Mouse (Mus musculus) large intestine, adult 2 months (tissue): ENCODE data around the gene Ttll10. TPM values are rescaled to one million over a fixed set of nuclear protein-coding genes. Genes with fewer than 3 reads are reported as not detected.

Experiments
- polyA plus RNA-seq: library from polyadenylated mRNA; depleted of rRNA; stranded (reverse); fragments of >200 nt; gene quantifications from 2 replicates; pipeline ENCODE4 v1.2.3, GENCODE M21; 2012; rRNA removed

Gene Ttll10
- polyA plus RNA-seq, 1 experiment = 6.6 TPM

Other genes with a start within 250 kb of the Ttll10 start
- gene Ccnl2, start 246.9 kb downstream of the Ttll10 start, polyA plus RNA-seq = 45.9 and 63.9 TPM in 2 replicates
- 123 and 143 TPM in 2 replicates for gene Aurkaip1, start 228.1 kb downstream of the Ttll10 start, polyA plus RNA-seq
- gene Mxra8, start 219.7 kb downstream of the Ttll10 start, polyA plus RNA-seq = 55.5 and 69.3 TPM in 2 replicates
- gene Dvl1, start 212.0 kb downstream of the Ttll10 start, polyA plus RNA-seq = 73.8 and 106 TPM in 2 replicates
- gene Tas1r3, start 196.1 kb downstream of the Ttll10 start, polyA plus RNA-seq = 1.3 and 1.9 TPM in 2 replicates
- gene Cptp, start 190.0 kb downstream of the Ttll10 start, polyA plus RNA-seq = 51.3 and 55.5 TPM in 2 replicates
- 36.6 and 36.7 TPM in 2 replicates for gene Ints11, start 189.9 kb downstream of the Ttll10 start, polyA plus RNA-seq
- gene Pusl1, start 167.6 kb downstream of the Ttll10 start, polyA plus RNA-seq = 31.4 and 39.4 TPM in 2 replicates
- gene Acap3, start 167.6 kb downstream of the Ttll10 start, polyA plus RNA-seq = 9.5 and 16.3 TPM in 2 replicates
- 77.4 and 92.8 TPM in 2 replicates for gene Ube2j2, start 115.6 kb downstream of the Ttll10 start, polyA plus RNA-seq
- 77.0 and 151 TPM in 2 replicates for gene C1qtnf12, start 97.1 kb downstream of the Ttll10 start, polyA plus RNA-seq
- gene B3galt6, start 66.8 kb downstream of the Ttll10 start, polyA plus RNA-seq = 5.9 and 6.0 TPM in 2 replicates
- 77.4 and 77.7 TPM in 2 replicates for gene Sdf4, start 66.5 kb downstream of the Ttll10 start, polyA plus RNA-seq
- gene Tnfrsf4, start 45.6 kb downstream of the Ttll10 start, polyA plus RNA-seq = 7.4 and 8.8 TPM in 2 replicates
- gene Tnfrsf18, start 33.2 kb downstream of the Ttll10 start, polyA plus RNA-seq = 5.9 and 6.6 TPM in 2 replicates
- gene 9430015G10Rik, start 50.6 kb upstream of the Ttll10 start, polyA plus RNA-seq = 17.1 and 21.9 TPM in 2 replicates
- gene Rnf223, start 71.1 kb upstream of the Ttll10 start, polyA plus RNA-seq = 0.22 and 0.25 TPM in 2 replicates
- 50.8 and 87.5 TPM in 2 replicates for gene Agrn, start 138.1 kb upstream of the Ttll10 start, polyA plus RNA-seq
- gene Isg15, start 141.4 kb upstream of the Ttll10 start, polyA plus RNA-seq = 31.7 and 56.0 TPM in 2 replicates
- gene AW011738, start 143.9 kb upstream of the Ttll10 start, polyA plus RNA-seq = 1.9 and 2.9 TPM in 2 replicates
- gene Perm1, start 156.5 kb upstream of the Ttll10 start, polyA plus RNA-seq = 0.14 and 0.20 TPM in 2 replicates
- gene Plekhn1, start 175.4 kb upstream of the Ttll10 start, polyA plus RNA-seq = 35.2 and 48.1 TPM in 2 replicates
- 65.2 and 67.2 TPM in 2 replicates for gene Noc2l, start 176.6 kb upstream of the Ttll10 start, polyA plus RNA-seq
- gene Samd11, start 196.2 kb upstream of the Ttll10 start, polyA plus RNA-seq = 0.06 and 0.30 TPM in 2 replicates